Mouse (Mus musculus) liver, embryonic 12.5 days (tissue): ENCODE results near the gene Tesc. TPM values are rescaled to one million over a fixed set of nuclear protein-coding genes. Genes with fewer than 3 reads are reported as not detected.

Source experiments
- ATAC-seq: fragments of 200-750 bp; cut with Nextera tagmentation; 2 replicates; pipeline ENCODE4 v1.8.0; 2017; ENCODE audit warnings: moderate number of reproducible peaks, mild to moderate bottlenecking, moderate library complexity
- H3K27ac ChIP-seq: fragments of 300-500 bp; sonication (generic); 2 replicates; pipeline ENCODE4 v1.5.1; 2016; ENCODE audit warnings: mild to moderate bottlenecking
- H3K27me3 ChIP-seq: fragments of 300-500 bp; sonication (generic); replicated peaks from 2 replicates; pipeline ENCODE4 v1.6.1; 2016; ENCODE audit warnings: mild to moderate bottlenecking, moderate library complexity
- H3K36me3 ChIP-seq: fragments of 300-500 bp; sonication (generic); 2 replicates; pipeline ENCODE4 v1.6.1; 2016; ENCODE audit warnings: mild to moderate bottlenecking, moderate library complexity
- H3K4me1 ChIP-seq: fragments of 300-500 bp; sonication (generic); 2 replicates; pipeline ENCODE4 v1.6.1; 2016
- H3K4me2 ChIP-seq: fragments of 300-500 bp; sonication (generic); 2 replicates; pipeline ENCODE4 v1.6.1; 2016; ENCODE audit warnings: mild to moderate bottlenecking, moderate library complexity
- H3K4me3 ChIP-seq: fragments of 300-500 bp; sonication (generic); 2 replicates; pipeline ENCODE4 v1.5.1; 2016; ENCODE audit warnings: mild to moderate bottlenecking, moderate library complexity
- H3K9ac ChIP-seq: fragments of 300-500 bp; sonication (generic); 2 replicates; pipeline ENCODE4 v1.6.1; 2016; ENCODE audit warnings: mild to moderate bottlenecking, moderate library complexity
- H3K9me3 ChIP-seq: fragments of 300-500 bp; sonication (generic); replicated peaks from 2 replicates; pipeline ENCODE4 v1.6.1; 2016; ENCODE audit warnings: mild to moderate bottlenecking, moderate library complexity
- WGBS: fragments of 180-500 bp; shearing (Covaris S2); methylation state at CpG from one replicate; pipeline ENCODE4 v1.1.7; 2016; ENCODE audit not compliant: insufficient replicate concordance; 5-methylcytosine and 5-hydroxymethylcytosine counted together
- polyA plus RNA-seq: library from polyadenylated mRNA; unstranded; fragments of >200 nt; fragmentation: Nextera tagmentation; extraction: Ambion mirVana; gene quantifications from 2 replicates; pipeline ENCODE4 v1.2.1, GENCODE M21; 2016

Tesc gene
- polyA plus RNA-seq, result 1.5 and 2.0 TPM in 2 replicates

GRCm38 (mm10) chr5:118027698-118028190 is at the start of gene Tesc:
TSS of gene Tesc (plus strand) at chr5:118027743.
- H3K4me3 ChIP-seq, result peak within 1 kb of the TSS; percentile 57
- no peak for ATAC-seq
- 2% methylated on average over 47 of the region's 63 CpGs for WGBS
- H3K36me3 ChIP-seq, result no peaks in the 10 kb centered on the region
- H3K9me3 ChIP-seq, result no peaks in the 10 kb centered on the region
- H3K9ac ChIP-seq, result 0 out of 2 replicates have a peak within 1 kb of the TSS, but pooled peaks have one; percentile 17
- H3K4me1 ChIP-seq, result peaks cover 34% of the 10 kb centered on the region
- peak within 1 kb of the TSS; percentile 76 for H3K4me2 ChIP-seq
- peaks cover 78% of the 10 kb centered on the region for H3K27me3 ChIP-seq
- H3K27ac ChIP-seq, result no peak within 1 kb of the TSS

- 69% methylated on average over 17 of the region's 17 CpGs for WGBS
- Histone ChIP-seq H3K9ac (peak overlapping the region; percentile 13; the same call in 1 of the 2 replicates), H3K36me3 (peaks cover 42% of the 10 kb centered on the region), H3K4me2 (peak overlapping the region; percentile 98), H3K9me3 (no peaks in the 10 kb centered on the region), H3K4me1 (peaks cover 41% of the 10 kb centered on the region), H3K4me3 (peak overlapping the region; percentile 89), H3K27ac (peak overlapping the region; percentile 31), H3K27me3 (peaks cover 13% of the 10 kb centered on the region; the same call in 1 of the 2 replicates)
- no peak for ATAC-seq
Observed at GRCm38 (mm10) chr5:117978159-117978697, 49.3 kb upstream of the Tesc start.

GRCm38 (mm10) chr5:117979082-117979481 is 48.5 kb upstream of the Tesc start:
- Histone ChIP-seq H3K27ac (0 out of 2 replicates have a peak overlapping the region, but pooled peaks have one; percentile 31), H3K4me3 (no peak overlapping the region), H3K4me2 (peak overlapping the region; percentile 98; the same call in 1 of the 2 replicates), H3K4me1 (peaks cover 41% of the 10 kb centered on the region), H3K9me3 (no peaks in the 10 kb centered on the region), H3K9ac (no peak overlapping the region), H3K27me3 (peaks cover 13% of the 10 kb centered on the region; the same call in 1 of the 2 replicates), H3K36me3 (peaks cover 50% of the 10 kb centered on the region)
- no peak for ATAC-seq
- WGBS, result 70% methylated on average over 5 of the region's 5 CpGs

- no peaks in the 10 kb centered on the region for H3K9me3 ChIP-seq
- H3K4me3 ChIP-seq, result no peak overlapping the region
- peaks cover 6% of the 10 kb centered on the region; the same call in 1 of the 2 replicates for H3K27me3 ChIP-seq
- H3K4me2 ChIP-seq, result no peak overlapping the region
- H3K27ac ChIP-seq, result no peak overlapping the region
- no peak overlapping the region for H3K9ac ChIP-seq
- peaks cover 60% of the 10 kb centered on the region for H3K36me3 ChIP-seq
- 82% methylated on average over 8 of the region's 8 CpGs for WGBS
- H3K4me1 ChIP-seq, result peaks cover 52% of the 10 kb centered on the region
- ATAC-seq, result no peak
Observed at GRCm38 (mm10) chr5:117980921-117981320, 46.6 kb upstream of the Tesc start.

- H3K4me1 ChIP-seq, result peaks cover 45% of the 10 kb centered on the region
- no peak overlapping the region for H3K9ac ChIP-seq
- no peak overlapping the region for H3K4me2 ChIP-seq
- WGBS, result 76% methylated on average over 5 of the region's 5 CpGs
- ATAC-seq, result no peak
- H3K9me3 ChIP-seq, result no peaks in the 10 kb centered on the region
- peaks cover 71% of the 10 kb centered on the region for H3K36me3 ChIP-seq
- H3K27ac ChIP-seq, result no peak overlapping the region
- no peak overlapping the region for H3K4me3 ChIP-seq
- H3K27me3 ChIP-seq, result peaks cover 6% of the 10 kb centered on the region; the same call in 1 of the 2 replicates
Observed at GRCm38 (mm10) chr5:117981943-117982342, 45.6 kb upstream of the Tesc start.

GRCm38 (mm10) chr5:117986327-117986726 is 41.2 kb upstream of the Tesc start:
- no peaks in the 10 kb centered on the region for H3K27me3 ChIP-seq
- peaks cover 12% of the 10 kb centered on the region for H3K4me1 ChIP-seq
- H3K4me2 ChIP-seq, result no peak overlapping the region
- H3K9ac ChIP-seq, result no peak overlapping the region
- WGBS, result 78% methylated on average over 4 of the region's 4 CpGs
- peak; percentile 23; the same call in 1 of the 2 replicates for ATAC-seq
- no peak overlapping the region for H3K4me3 ChIP-seq
- no peak overlapping the region for H3K27ac ChIP-seq
- H3K36me3 ChIP-seq, result peaks cover 86% of the 10 kb centered on the region
- H3K9me3 ChIP-seq, result no peaks in the 10 kb centered on the region

- H3K4me2 ChIP-seq, result no peak overlapping the region
- H3K27ac ChIP-seq, result no peak overlapping the region
- no peak for ATAC-seq
- H3K9ac ChIP-seq, result no peak overlapping the region
- H3K4me3 ChIP-seq, result no peak overlapping the region
- no peaks in the 10 kb centered on the region for H3K9me3 ChIP-seq
- H3K27me3 ChIP-seq, result no peaks in the 10 kb centered on the region
- peaks cover 85% of the 10 kb centered on the region for H3K36me3 ChIP-seq
- peaks cover 11% of the 10 kb centered on the region; the same call in 1 of the 2 replicates for H3K4me1 ChIP-seq
- WGBS, result 76% methylated on average over 3 of the region's 3 CpGs
Observed at GRCm38 (mm10) chr5:117987891-117988290, 39.7 kb upstream of the Tesc start.

GRCm38 (mm10) chr5:117988367-117988766 is 39.2 kb upstream of the Tesc start:
- Histone ChIP-seq H3K9ac (no peak overlapping the region), H3K27ac (no peak overlapping the region), H3K4me3 (no peak overlapping the region), H3K9me3 (no peaks in the 10 kb centered on the region), H3K4me1 (peaks cover 11% of the 10 kb centered on the region; the same call in 1 of the 2 replicates), H3K4me2 (no peak overlapping the region), H3K36me3 (peaks cover 84% of the 10 kb centered on the region), H3K27me3 (no peaks in the 10 kb centered on the region)
- no peak for ATAC-seq
- WGBS, result 83% methylated on average over 9 of the region's 9 CpGs

- WGBS, result 72% methylated on average over 6 of the region's 6 CpGs
- H3K9ac ChIP-seq, result no peak overlapping the region
- no peaks in the 10 kb centered on the region for H3K27me3 ChIP-seq
- H3K9me3 ChIP-seq, result no peaks in the 10 kb centered on the region
- no peak overlapping the region for H3K4me3 ChIP-seq
- H3K4me2 ChIP-seq, result no peak overlapping the region
- peaks cover 89% of the 10 kb centered on the region for H3K36me3 ChIP-seq
- peaks cover 9% of the 10 kb centered on the region; the same call in 1 of the 2 replicates for H3K4me1 ChIP-seq
- no peak for ATAC-seq
- H3K27ac ChIP-seq, result no peak overlapping the region
Observed at GRCm38 (mm10) chr5:117989773-117990172, 37.8 kb upstream of the Tesc start.

GRCm38 (mm10) chr5:117990957-117991356 is 36.6 kb upstream of the Tesc start:
- Histone ChIP-seq H3K4me2 (no peak overlapping the region), H3K27ac (no peak overlapping the region), H3K4me3 (no peak overlapping the region), H3K9me3 (no peaks in the 10 kb centered on the region), H3K9ac (no peak overlapping the region), H3K4me1 (no peaks in the 10 kb centered on the region), H3K27me3 (no peaks in the 10 kb centered on the region), H3K36me3 (peaks cover 92% of the 10 kb centered on the region)
- WGBS, result 70% methylated on average over 3 of the region's 3 CpGs
- no peak for ATAC-seq

- no peak overlapping the region for H3K4me3 ChIP-seq
- peaks cover 13% of the 10 kb centered on the region for H3K4me1 ChIP-seq
- peaks cover 93% of the 10 kb centered on the region for H3K36me3 ChIP-seq
- no peak for ATAC-seq
- 78% methylated on average over 6 of the region's 6 CpGs for WGBS
- H3K9ac ChIP-seq, result no peak overlapping the region
- no peak overlapping the region for H3K4me2 ChIP-seq
- H3K9me3 ChIP-seq, result no peaks in the 10 kb centered on the region
- H3K27me3 ChIP-seq, result no peaks in the 10 kb centered on the region
- H3K27ac ChIP-seq, result no peak overlapping the region
Observed at GRCm38 (mm10) chr5:117993550-117993949, 34.0 kb upstream of the Tesc start.

GRCm38 (mm10) chr5:117995372-117995901 is 32.1 kb upstream of the Tesc start:
- no peak for ATAC-seq
- Histone ChIP-seq H3K36me3 (peaks cover 94% of the 10 kb centered on the region), H3K4me1 (peaks cover 13% of the 10 kb centered on the region), H3K4me2 (no peak overlapping the region), H3K27ac (no peak overlapping the region), H3K27me3 (no peaks in the 10 kb centered on the region), H3K9ac (no peak overlapping the region), H3K4me3 (no peak overlapping the region), H3K9me3 (no peaks in the 10 kb centered on the region)
- WGBS, result 79% methylated on average over 8 of the region's 8 CpGs
